Mouse (Mus musculus) brown adipose tissue, adult 24 weeks (tissue): ENCODE measurements around the gene Cdk18. TPM values are rescaled to one million over a fixed set of nuclear protein-coding genes. Genes with fewer than 3 reads are reported as not detected.

ENCODE experiments used
- H3K27ac ChIP-seq: fragments of 200-500 bp; replicated peaks from 2 replicates; pipeline ENCODE4 v1.5.1; 2012; ENCODE audit warnings: low read depth, mild to moderate bottlenecking, low read length
- H3K4me1 ChIP-seq: fragments of 200-500 bp; 2 replicates; pipeline ENCODE4 v1.6.1; 2012; ENCODE audit warnings: low read length, mixed read lengths; ENCODE audit not compliant: control insufficient read depth, insufficient read depth, insufficient read length
- H3K4me3 ChIP-seq: fragments of 200-500 bp; 2 replicates; pipeline ENCODE4 v1.5.1; 2012; ENCODE audit warnings: low read depth, mild to moderate bottlenecking, low read length, moderate library complexity; ENCODE audit not compliant: insufficient read depth
- polyA plus RNA-seq: library from polyadenylated mRNA; stranded (reverse); fragments of >200 nt; gene quantifications from 2 replicates; pipeline ENCODE4 v1.2.4, GENCODE M21; 2012; ENCODE audit not compliant: missing spikeins, insufficient read depth, insufficient read length

Cdk18 gene
- polyA plus RNA-seq, 1 experiment, result 1.7 TPM

- Histone ChIP-seq H3K4me1 (no peaks in the 10 kb centered on the region), H3K4me3 (no peak overlapping the region), H3K27ac (no peak overlapping the region)
Observed at GRCm38 (mm10) chr1:132111411-132111810, 28.1 kb downstream of the Cdk18 start.

- Histone ChIP-seq H3K4me3 (no peak overlapping the region), H3K4me1 (no peaks in the 10 kb centered on the region), H3K27ac (no peak overlapping the region)
Observed at GRCm38 (mm10) chr1:132109368-132109767, 30.1 kb downstream of the Cdk18 start.

GRCm38 (mm10) chr1:132104353-132104752 lies 35.1 kb downstream of the Cdk18 start:
- Histone ChIP-seq H3K4me3 (no peak overlapping the region), H3K4me1 (no peaks in the 10 kb centered on the region), H3K27ac (no peak overlapping the region)

GRCm38 (mm10) chr1:132101953-132102697 lies 37.4 kb downstream of the Cdk18 start:
- H3K4me3 ChIP-seq, result no peak overlapping the region
- H3K4me1 ChIP-seq, result no peaks in the 10 kb centered on the region
- no peak overlapping the region for H3K27ac ChIP-seq

- Histone ChIP-seq H3K4me1 (peaks cover 6% of the 10 kb centered on the region; the same call in 1 of the 2 replicates), H3K4me3 (no peak overlapping the region), H3K27ac (no peak overlapping the region)
Observed at GRCm38 (mm10) chr1:132099775-132100174, 39.7 kb downstream of the Cdk18 start.

GRCm38 (mm10) chr1:132099016-132099415 lies 40.5 kb downstream of the Cdk18 start:
- peaks cover 6% of the 10 kb centered on the region; the same call in 1 of the 2 replicates for H3K4me1 ChIP-seq
- H3K27ac ChIP-seq, result no peak overlapping the region
- H3K4me3 ChIP-seq, result no peak overlapping the region

- no peak overlapping the region for H3K4me3 ChIP-seq
- no peak overlapping the region for H3K27ac ChIP-seq
- peaks cover 6% of the 10 kb centered on the region; the same call in 1 of the 2 replicates for H3K4me1 ChIP-seq
Observed at GRCm38 (mm10) chr1:132098076-132098475, 41.4 kb downstream of the Cdk18 start.

- H3K4me1 ChIP-seq, result peaks cover 6% of the 10 kb centered on the region; the same call in 1 of the 2 replicates
- H3K4me3 ChIP-seq, result no peak overlapping the region
- H3K27ac ChIP-seq, result no peak overlapping the region
Observed at GRCm38 (mm10) chr1:132095356-132096004, 44.0 kb downstream of the Cdk18 start.

GRCm38 (mm10) chr1:132093269-132093668 lies 46.2 kb downstream of the Cdk18 start:
- H3K4me3 ChIP-seq, result no peak overlapping the region
- H3K4me1 ChIP-seq, result peaks cover 6% of the 10 kb centered on the region; the same call in 1 of the 2 replicates

GRCm38 (mm10) chr1:132090266-132090665 lies 49.2 kb downstream of the Cdk18 start:
- no peaks in the 10 kb centered on the region for H3K4me1 ChIP-seq
- no peak overlapping the region for H3K4me3 ChIP-seq
- no peak overlapping the region for H3K27ac ChIP-seq

More at GRCm38 (mm10) chr1:132093269-132093668, 46.2 kb downstream of the Cdk18 start:
- no peak overlapping the region for H3K27ac ChIP-seq

GRCm38 (mm10) chr1:132089767-132090166 lies 49.7 kb downstream of the Cdk18 start:
- Histone ChIP-seq H3K4me3 (no peak overlapping the region), H3K4me1 (no peaks in the 10 kb centered on the region)

GRCm38 (mm10) chr1:132088181-132088671 lies 51.3 kb downstream of the Cdk18 start:
- Histone ChIP-seq H3K4me1 (no peaks in the 10 kb centered on the region), H3K4me3 (no peak overlapping the region), H3K27ac (no peak overlapping the region)

More at GRCm38 (mm10) chr1:132089767-132090166, 49.7 kb downstream of the Cdk18 start:
- H3K27ac ChIP-seq, result no peak overlapping the region

- Histone ChIP-seq H3K4me1 (no peaks in the 10 kb centered on the region), H3K27ac (no peak overlapping the region), H3K4me3 (no peak overlapping the region)
Observed at GRCm38 (mm10) chr1:132085181-132086049, 54.1 kb downstream of the Cdk18 start.

- no peak overlapping the region for H3K4me3 ChIP-seq
- no peak overlapping the region for H3K27ac ChIP-seq
- no peaks in the 10 kb centered on the region for H3K4me1 ChIP-seq
Observed at GRCm38 (mm10) chr1:132078413-132078812, 61.1 kb downstream of the Cdk18 start.

- H3K4me1 ChIP-seq, result no peaks in the 10 kb centered on the region
- no peak overlapping the region for H3K4me3 ChIP-seq
- H3K27ac ChIP-seq, result no peak overlapping the region
Observed at GRCm38 (mm10) chr1:132075576-132075975, 63.9 kb downstream of the Cdk18 start.
